Mouse (Mus musculus): Measurements from ENCODE around the gene Lcn11.

- TF ChIP-seq CTCF (IDR thresholded peaks at IDR 0.05), result no peak
- TF ChIP-seq EP300 (IDR thresholded peaks at IDR 0.05; ENCODE audit: insufficient read depth, low read depth, low read length), result no peak
Observed at GRCm38 (mm10) chr2:25741671-25742070, 35.1 kb upstream of the Lcn11 start.

All from heart, adult 2 months (tissue).